Mouse (Mus musculus) ovary, postnatal 14 days (tissue): ENCODE measurements around the gene Gm49361.
A peak's percentile ranks its signal among the peaks of the same experiment; 100 is the strongest.

Experiments used
- DNase-seq: peaks from one replicate; pipeline ENCODE4 v3.0.0; 2022; ENCODE audit warnings: low spot score

Gene Gm49361

GRCm38 (mm10) chr14:57620598-57621236 lies 125.2 kb downstream of the Gm49361 start:
- no peak for DNase-seq

- DNase-seq = peak; percentile 34
Measured at GRCm38 (mm10) chr14:57619487-57619886, 126.4 kb downstream of the Gm49361 start.

DNA sequence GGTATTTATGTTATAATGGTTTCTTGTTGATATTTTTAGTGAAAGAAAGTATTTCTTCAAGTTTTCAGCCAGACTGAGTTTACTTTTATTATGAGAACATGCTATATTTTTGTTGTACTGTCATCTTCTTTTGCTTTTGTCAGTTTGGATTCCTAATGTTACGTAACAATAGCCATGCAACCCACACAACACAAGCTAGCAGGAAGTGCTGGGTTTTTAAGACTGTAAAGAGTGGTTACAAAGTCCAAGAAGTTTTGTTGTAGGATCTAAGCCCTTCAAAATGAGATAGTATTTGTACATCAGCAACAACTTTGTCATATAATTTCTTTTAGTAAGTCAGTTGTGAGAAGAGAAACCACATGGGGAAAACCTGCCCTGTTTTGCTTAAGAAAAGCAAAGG lies 128.2 kb downstream of the Gm49361 start:
- no peak for DNase-seq

DNA sequence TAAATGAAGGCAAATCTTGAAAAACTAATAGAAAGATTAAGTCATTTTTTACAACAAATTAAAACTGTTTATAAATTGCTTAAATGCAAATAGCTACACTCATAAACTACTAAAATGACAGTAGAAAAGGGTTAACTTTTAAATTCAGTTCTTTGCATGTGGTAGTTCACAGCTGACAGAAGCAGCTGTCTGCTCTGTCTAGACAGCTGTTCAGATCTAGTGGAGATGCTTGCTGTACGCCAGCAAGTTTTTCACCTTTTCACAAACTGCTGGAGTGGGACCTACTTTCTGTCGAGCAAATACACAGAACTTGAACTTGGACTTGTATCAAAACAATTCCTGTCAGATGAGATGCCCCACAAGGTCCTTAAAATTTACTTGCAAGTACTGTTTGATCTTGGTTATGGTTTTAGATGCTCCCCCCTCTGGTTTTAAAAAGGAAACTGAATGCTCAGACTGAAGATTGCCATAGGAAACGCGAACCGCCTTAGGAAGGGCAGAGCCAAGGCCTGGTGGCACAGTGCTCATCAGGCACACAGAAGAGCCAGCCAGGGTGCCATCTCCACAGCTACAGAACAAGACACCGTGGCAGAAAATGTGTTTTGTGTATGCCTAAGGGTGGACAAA lies 129.5 kb downstream of the Gm49361 start:
- DNase-seq = no peak

DNA sequence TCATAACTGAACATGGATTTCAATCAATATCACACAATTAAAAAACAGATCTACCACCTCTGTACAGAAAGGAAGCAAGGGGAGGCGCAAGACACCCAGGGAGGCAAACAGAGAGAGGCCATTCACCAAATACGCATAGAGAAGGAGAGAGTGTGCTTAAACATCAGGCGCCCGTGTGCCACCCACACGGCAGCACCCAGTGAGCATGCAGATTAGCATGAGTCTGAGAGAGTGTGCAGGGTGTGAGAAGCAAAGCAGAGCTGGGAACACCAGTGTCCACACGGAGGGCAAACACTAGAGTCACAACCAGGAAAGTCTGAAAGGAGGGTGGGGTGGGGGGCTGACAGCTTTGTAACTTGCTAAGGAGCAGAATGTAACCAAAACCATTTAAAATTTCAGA lies 130.1 kb downstream of the Gm49361 start:
- no peak for DNase-seq

GRCm38 (mm10) chr14:57611034-57611433 lies 134.9 kb downstream of the Gm49361 start:
- no peak for DNase-seq

DNA sequence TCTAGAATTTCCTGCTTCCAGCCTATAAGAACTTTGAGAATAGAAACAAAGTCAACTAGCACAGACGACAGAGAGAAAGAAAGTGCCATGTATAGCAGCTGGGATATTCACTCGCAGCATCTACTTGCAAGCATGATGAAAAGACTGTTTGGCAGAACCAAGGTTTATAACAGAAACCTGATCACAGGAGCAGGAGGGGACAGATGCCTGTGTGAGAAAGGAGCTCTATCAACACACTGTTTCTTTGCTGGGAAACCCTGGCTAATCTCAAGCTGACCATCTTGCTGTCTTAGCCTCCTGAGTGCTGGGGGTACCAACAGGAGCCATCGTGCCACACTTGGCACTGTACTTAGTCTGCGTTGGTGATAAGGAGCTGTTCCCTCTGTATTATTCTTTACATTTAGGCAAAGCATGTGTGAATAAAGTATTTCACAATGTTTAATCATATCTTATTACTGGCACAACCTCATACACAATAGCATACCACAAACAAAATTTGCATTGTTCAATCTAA lies 136.0 kb downstream of the Gm49361 start:
- no peak for DNase-seq

- DNase-seq = peak; percentile 90
Measured at GRCm38 (mm10) chr14:57607500-57607899, 138.4 kb downstream of the Gm49361 start.

- DNase-seq = no peak
Measured at GRCm38 (mm10) chr14:57606663-57607365, 139.1 kb downstream of the Gm49361 start.

- no peak for DNase-seq
Measured at GRCm38 (mm10) chr14:57593279-57593678, 152.6 kb downstream of the Gm49361 start.
